Mouse (Mus musculus) adrenal gland, postnatal 36 days (tissue): ENCODE measurements around the gene Cela3b. TPM values are rescaled to one million over a fixed set of nuclear protein-coding genes. Genes with fewer than 3 reads are reported as not detected.

Source experiments
- DNase-seq, 2 experiments: peaks; one replicate each; pipeline ENCODE4 v3.0.0; 2021; ENCODE audit warnings: mixed read lengths in 1 of 2
- long read RNA-seq, 2 experiments: library from polyadenylated mRNA; stranded (forward); transcript quantifications; one replicate each; pipeline ENCODE4 v2.0.0; 2021; ENCODE audit warnings: borderline sequencing depth in 2 of 2
- total RNA-seq, 2 experiments: library from RNA; stranded (reverse); gene quantifications; 2 replicates each; pipeline ENCODE4 v1.2.3; 2021

Cela3b gene
- total RNA-seq = not detected
- long read RNA-seq, experiment 1 = 0 reads
- long read RNA-seq, experiment 2, transcript Cela3b-202 (2 exons, 976 nt) = minor isoform, 20 of 213 reads
- long read RNA-seq, experiment 2, transcript Cela3b-201 (8 exons, 926 nt) = major isoform, 156 of 213 reads
- long read RNA-seq, experiment 2, partial matches to known transcripts = 33 of 213 reads
- long read RNA-seq, experiment 2, other reads (novel, unspliced or antisense) = 4 of 213 reads

DNA sequence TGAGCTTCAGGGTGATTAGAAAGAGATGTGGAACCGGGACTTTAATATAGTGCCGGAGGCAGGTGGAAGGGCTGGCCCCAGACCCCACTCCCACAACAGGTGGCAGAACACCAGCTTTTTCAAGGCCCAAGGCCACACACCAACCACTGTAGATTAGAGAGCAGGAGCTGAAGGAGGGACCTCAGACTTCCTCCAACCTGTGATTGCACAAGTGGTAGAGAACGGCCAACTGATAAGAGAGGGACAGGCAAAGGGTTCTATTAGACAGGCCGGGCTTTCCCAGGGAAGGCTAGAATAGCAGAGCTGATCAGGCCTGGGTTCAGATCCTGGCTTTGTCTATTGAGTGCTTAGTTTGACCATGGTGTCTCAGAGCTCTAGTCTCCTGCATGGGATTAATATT is at the start of gene Cela3b:
TSS of gene Cela3b (minus strand) at position 39 of the 400 bp plus-strand sequence.
- no peak for DNase-seq

- DNase-seq = no peak
Measured at GRCm38 (mm10) chr4:137479757-137480156, 49.4 kb upstream of the Cela3b start.

- DNase-seq = no peak
Measured at GRCm38 (mm10) chr4:137478306-137478705, 48.0 kb upstream of the Cela3b start.

- no peak for DNase-seq
Measured at GRCm38 (mm10) chr4:137477611-137478010, 47.3 kb upstream of the Cela3b start.

GRCm38 (mm10) chr4:137476761-137477237 is 46.5 kb upstream of the Cela3b start:
- peak; percentile 74 to 84 for DNase-seq

DNA sequence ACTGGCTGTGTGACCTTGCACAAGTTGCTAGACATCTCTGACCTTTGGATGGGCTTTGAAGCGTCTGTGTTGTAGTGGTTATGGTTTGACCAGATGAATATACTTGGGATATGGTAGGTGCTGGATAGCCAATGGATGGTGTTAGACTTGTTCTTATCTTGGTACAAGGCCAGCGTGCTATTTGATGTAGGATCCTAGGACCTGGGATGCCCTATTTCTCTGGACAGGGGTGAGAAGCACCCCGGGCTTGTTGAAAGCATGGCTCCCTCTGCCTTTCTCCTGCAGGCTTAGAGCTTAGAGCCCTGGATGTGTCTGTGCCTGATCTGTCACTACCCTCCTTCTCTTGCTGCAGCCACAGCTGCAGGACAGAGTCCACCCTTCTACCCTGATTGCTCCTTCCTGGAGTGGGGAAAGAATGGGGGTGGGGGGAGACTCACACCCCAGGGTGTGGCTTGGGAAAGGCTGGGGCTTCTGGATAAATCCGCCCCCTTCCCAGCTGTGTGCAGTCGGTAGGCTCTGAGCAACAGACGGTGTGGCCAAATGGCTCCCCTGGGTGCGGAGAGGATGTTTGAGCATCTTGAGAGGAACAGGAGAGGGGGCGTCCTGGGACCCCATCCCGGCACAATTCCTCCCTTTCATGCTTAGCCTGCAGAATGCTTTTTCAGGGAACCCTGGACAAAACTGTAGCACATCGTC is 45.9 kb upstream of the Cela3b start:
- DNase-seq = no peak

- DNase-seq = no peak
Measured at GRCm38 (mm10) chr4:137475271-137476050, 45.1 kb upstream of the Cela3b start.

DNA sequence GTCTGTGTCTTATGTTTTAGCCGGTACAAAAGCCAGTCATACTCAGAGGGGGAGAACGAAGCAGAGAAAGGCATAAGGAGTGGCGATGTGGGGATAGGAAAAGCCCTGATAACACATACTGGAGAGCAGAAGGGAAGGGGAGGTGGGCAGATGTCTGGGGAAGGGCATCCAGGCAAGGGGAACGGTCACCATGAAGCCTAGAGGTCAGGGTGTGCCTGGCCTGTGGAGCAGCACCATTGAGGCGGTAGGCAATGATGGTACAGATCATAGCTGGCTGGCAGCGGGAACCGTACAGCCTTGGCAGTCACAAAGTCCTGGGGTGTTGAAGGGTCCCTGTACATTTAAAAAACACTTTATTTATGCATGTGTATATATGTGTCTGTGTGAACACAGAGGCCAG is 44.4 kb upstream of the Cela3b start:
- no peak for DNase-seq

- DNase-seq = peak; percentile 84 to 87
Measured at GRCm38 (mm10) chr4:137473701-137474388, 43.5 kb upstream of the Cela3b start.

GRCm38 (mm10) chr4:137473240-137473639 is 42.9 kb upstream of the Cela3b start:
- no peak for DNase-seq

- no peak for DNase-seq
Measured at GRCm38 (mm10) chr4:137471326-137471725, 41.0 kb upstream of the Cela3b start.

- peak; percentile 42 to 57 for DNase-seq
Measured at GRCm38 (mm10) chr4:137470701-137471317, 40.5 kb upstream of the Cela3b start.

- DNase-seq = no peak
Measured at GRCm38 (mm10) chr4:137469845-137470692, 39.7 kb upstream of the Cela3b start.

DNA sequence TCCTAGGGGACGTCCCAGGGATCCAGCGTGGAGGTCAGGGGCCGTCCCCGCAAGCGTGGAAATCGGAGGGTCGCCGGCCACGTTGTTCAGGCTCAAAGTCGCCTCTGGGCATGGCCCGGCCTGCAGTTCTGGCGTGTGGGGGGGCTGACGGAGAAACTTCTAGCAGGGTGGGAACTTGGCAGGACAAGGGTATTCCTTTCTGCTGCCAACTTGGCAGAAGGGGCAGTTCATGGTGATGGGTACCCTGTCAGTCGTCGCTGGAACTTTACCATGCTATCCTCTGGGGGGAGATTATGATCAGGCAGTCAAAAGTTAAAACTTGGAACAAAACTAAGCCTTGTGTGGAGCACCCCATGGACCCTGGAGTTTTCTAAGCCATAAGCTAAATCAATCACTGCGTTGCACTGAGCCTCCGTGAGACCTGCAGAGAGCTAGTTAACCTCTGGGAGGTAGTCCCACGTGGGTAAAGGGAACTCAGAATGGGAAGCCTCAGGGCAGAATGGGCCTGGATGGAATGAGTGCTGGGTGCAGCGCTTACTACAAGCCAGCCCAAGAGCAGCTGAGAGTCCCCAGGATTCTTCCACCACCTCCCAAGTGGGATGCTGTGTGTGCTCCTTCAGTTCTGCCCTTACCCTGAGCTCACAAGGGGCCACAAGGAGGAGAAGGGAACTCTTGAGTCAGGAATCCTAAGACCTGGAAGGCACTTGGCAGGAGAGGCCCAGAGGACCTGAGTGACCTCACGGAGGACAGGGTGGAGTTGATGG is 38.9 kb upstream of the Cela3b start:
- no peak for DNase-seq

- DNase-seq = peak; percentile 99
Measured at GRCm38 (mm10) chr4:137468260-137469080, 38.1 kb upstream of the Cela3b start, which contains the start of gene Hspg2. Gene Hspg2, plus strand, starts transcription at chr4:137468769.

DNA sequence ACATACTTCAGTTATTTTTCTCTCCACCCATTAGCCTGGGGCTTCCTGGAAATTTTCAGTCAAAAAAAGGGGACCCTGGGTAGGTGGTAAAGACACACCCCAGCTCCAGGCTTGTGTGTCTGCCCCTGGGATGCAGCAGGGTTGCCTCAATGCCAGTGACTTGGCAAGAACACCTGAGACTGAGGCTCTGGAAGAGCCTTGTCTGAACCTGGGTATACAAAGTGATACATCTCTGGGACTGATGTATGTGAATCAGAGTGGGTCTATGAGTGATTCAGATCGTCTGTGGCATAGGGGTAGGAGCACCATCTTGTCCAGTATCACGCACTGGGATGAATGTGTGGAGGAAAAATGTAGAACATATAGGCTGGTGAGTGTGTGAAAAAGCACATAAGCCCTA is 37.2 kb upstream of the Cela3b start:
- DNase-seq = no peak

- DNase-seq = no peak
Measured at GRCm38 (mm10) chr4:137466991-137467390, 36.7 kb upstream of the Cela3b start.

DNA sequence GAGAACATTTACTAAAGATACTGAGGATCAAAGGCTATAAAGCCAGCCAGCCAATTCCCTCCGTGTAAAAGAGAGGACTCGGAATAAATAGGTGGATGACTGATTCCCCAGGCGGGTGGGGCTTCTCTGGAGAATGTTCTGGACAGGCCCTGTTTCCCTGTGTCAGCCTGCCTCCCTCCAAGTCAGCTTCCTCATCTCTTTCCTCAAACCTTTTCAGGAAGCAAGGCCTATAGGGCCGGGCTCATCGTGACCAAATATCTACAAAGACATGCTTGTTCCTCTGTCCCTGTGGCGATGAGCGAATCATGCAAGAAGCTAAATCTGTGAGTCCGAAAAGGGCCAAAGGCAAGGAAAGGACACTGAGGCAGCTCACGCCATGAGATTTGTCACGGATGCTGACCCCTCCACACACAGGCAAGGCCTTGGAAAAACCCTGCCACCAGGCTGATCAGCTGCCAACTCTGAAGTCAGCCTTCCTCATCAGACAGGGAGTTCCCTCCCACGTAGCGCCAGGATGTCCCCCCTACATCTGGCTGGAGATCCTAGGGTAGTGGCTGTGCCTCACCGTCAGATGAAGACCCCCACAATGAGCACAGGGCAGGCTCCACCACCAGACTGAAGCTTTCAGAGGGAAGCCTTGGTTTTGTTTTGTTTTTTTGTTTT is 34.9 kb upstream of the Cela3b start:
- no peak for DNase-seq
